Mouse (Mus musculus): ENCODE results near the gene Tmem97. TPM values are rescaled to one million over a fixed set of nuclear protein-coding genes. Genes with fewer than 3 reads are reported as not detected.
A peak's percentile ranks its signal among the peaks of the same experiment; 100 is the strongest.

The Tmem97 gene
- polyA plus RNA-seq, 1 experiment from 2014 or later, result 75.1 TPM

DNA sequence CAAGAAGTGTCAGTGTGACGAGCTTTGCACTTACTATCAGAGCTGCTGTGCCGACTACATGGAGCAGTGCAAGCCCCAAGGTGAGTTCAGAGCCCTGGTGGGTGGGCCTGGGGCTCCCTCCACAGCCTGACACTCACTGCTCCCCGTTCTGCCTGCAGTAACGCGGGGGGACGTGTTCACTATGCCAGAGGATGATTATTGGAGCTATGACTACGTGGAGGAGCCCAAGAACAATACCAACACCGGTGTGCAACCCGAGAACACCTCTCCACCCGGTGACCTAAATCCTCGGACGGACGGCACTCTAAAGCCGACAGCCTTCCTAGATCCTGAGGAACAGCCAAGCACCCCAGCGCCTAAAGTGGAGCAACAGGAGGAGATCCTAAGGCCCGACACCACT is 51.0 kb downstream of the Tmem97 start:
- DNase-seq (ENCODE audit: low spot score), result no peak
- ATAC-seq (ENCODE audit: insufficient read depth, low FRiP score, low TSS enrichment), result no peak
- no peaks in the 10 kb centered on the region for H3K9me3 ChIP-seq (ENCODE audit: control insufficient read depth, low read length)
- no peak overlapping the region; the same call in 1 of the 2 replicates for H3K9ac ChIP-seq (ENCODE audit: low read length)
- H3K4me1 ChIP-seq (ENCODE audit: control insufficient read depth, insufficient read depth, low read length), result peaks cover 9% of the 10 kb centered on the region; the same call in 1 of the 2 replicates
- no peaks in the 10 kb centered on the region for H3K36me3 ChIP-seq (ENCODE audit: control insufficient read depth, insufficient read depth, low read length)
- peaks cover 14% of the 10 kb centered on the region for H3K27me3 ChIP-seq (ENCODE audit: control insufficient read depth, insufficient read depth, low read length)
- H3K4me2 ChIP-seq (ENCODE audit: low read depth), result no peak overlapping the region
- 56% methylated on average over 16 of the region's 16 CpGs for WGBS
- H3K27ac ChIP-seq (ENCODE audit: low read depth, low read length), result no peak overlapping the region
- peak overlapping the region; percentile 10; the same call in 1 of the 2 replicates for H3K4me3 ChIP-seq (ENCODE audit: low read depth, low read length)

DNA sequence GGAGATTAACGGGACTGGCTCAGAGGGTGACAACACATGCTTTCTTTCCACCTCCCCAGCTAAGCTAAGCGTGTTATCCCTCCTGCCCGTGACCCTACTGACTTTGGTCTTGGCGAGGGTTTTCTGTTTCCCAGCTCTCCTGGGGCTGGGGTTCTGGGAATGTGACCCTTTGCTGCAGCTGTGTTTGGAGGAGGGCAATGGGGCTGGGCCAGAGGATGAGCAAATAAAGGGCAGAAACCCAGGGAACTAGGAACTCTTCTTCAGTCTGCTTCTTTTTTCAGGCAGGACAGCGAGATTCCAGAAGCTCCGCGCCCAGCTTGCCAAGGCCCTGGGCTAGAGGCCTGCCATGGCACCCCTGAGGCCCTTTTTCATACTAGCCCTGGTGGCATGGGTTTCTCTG is 51.6 kb downstream of the Tmem97 start, which contains the start of gene Vtn:
Gene Vtn, plus strand, starts transcription at position 88 of the 400 bp plus-strand sequence.
- no peaks in the 10 kb centered on the region for H3K9me3 ChIP-seq (ENCODE audit: control insufficient read depth, low read length)
- H3K27ac ChIP-seq (ENCODE audit: low read depth, low read length), result peak within 1 kb of the TSS; percentile 51
- ATAC-seq (ENCODE audit: insufficient read depth, low FRiP score, low TSS enrichment) (no peak), DNase-seq (ENCODE audit: low spot score) (no peak)
- peaks cover 9% of the 10 kb centered on the region; the same call in 1 of the 2 replicates for H3K4me1 ChIP-seq (ENCODE audit: control insufficient read depth, insufficient read depth, low read length)
- H3K9ac ChIP-seq (ENCODE audit: low read length), result peak within 1 kb of the TSS; percentile 69
- H3K36me3 ChIP-seq (ENCODE audit: control insufficient read depth, insufficient read depth, low read length), result no peaks in the 10 kb centered on the region
- peak within 1 kb of the TSS; percentile 76 for H3K4me3 ChIP-seq (ENCODE audit: low read depth, low read length)
- peaks cover 19% of the 10 kb centered on the region for H3K27me3 ChIP-seq (ENCODE audit: control insufficient read depth, insufficient read depth, low read length)
- 54% methylated on average over 7 of the region's 7 CpGs for WGBS
- H3K4me2 ChIP-seq (ENCODE audit: low read depth), result peak within 1 kb of the TSS; percentile 97

DNA sequence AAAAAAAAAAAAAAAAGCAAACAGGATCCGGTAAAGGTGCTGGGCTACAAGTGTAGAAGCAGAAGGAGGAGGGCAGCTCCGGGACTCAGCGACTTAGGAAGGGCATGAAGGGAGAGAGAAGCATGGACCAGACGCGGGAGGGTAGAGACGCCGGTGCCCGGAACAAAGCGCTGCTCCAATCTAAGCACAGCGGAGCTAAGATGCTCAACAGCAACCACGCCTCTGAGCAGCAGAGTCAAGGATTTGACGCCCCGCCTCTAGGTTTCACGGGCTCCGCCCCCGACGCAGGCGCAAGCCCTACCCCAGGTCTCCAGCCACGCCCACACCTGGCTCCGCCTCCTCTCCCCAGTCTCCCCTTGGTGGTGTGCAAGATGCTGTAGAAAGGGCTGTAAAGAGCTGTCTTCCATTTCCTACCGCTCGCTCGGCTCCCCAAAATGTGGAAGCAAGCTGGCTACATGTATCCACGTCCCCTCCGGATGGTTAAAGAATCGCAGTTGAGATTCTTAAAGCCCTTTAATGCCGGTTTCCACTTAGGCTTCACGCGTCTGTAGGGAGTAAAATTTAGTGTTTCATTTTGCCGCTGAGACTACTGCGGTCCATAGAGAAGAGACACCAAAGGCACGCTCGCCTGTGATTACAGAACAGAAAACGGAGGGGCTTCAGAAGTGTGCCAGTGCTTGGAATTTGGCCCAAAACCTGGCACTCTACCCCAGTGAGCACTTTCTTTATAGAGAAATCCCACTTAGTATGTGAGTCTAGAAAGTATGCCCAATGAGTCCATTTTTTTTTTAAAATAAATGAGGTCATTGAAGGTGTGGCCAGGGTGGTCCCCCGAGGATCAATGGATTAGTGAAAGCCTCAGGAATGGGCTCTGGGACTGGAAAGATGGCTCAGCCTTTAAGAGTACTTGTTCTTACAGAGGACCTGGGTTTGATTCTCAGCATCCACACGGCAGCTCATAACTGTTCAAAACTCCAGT is 52.7 kb downstream of the Tmem97 start, which contains the start of gene Sarm1:
Gene Sarm1, minus strand, starts transcription at position 211 of the 979 bp plus-strand sequence.
- H3K4me3 ChIP-seq (ENCODE audit: low read depth, low read length), result peak within 1 kb of the TSS; percentile 76

DNA sequence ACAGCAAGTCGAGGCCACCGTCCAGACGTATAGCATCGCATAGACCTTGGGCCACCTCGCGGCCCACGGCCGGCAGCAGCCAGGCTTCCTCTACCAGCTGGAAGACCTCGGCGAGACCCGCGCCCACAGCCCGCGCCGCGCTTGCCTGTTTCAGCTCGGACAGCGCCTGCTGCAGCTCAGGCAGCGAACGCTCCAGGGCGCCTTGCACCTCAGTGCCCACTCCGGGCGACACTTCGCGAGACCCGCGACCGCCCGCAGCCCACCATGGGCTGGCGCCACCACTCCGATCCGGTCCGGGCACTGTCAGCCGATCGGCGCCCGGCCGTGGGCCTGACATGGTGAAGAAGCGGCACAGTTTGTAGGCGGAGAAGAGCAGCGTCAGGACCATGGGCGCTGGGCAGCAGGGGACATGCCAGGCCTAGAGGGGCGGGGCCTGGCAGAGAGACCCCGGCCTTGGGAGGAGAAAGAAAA is 53.5 kb downstream of the Tmem97 start:
- H3K36me3 ChIP-seq (ENCODE audit: control insufficient read depth, insufficient read depth, low read length), result no peaks in the 10 kb centered on the region
- peak overlapping the region; percentile 69 for H3K9ac ChIP-seq (ENCODE audit: low read length)
- peak overlapping the region; percentile 76 for H3K4me3 ChIP-seq (ENCODE audit: low read depth, low read length)
- DNase-seq (ENCODE audit: low spot score), result peak; percentile 56
- peak overlapping the region; percentile 97 for H3K4me2 ChIP-seq (ENCODE audit: low read depth)
- ATAC-seq (ENCODE audit: insufficient read depth, low FRiP score, low TSS enrichment), result peak; percentile 77
- under 1% methylated on average over 44 of the region's 44 CpGs for WGBS
- peaks cover 9% of the 10 kb centered on the region; the same call in 1 of the 2 replicates for H3K4me1 ChIP-seq (ENCODE audit: control insufficient read depth, insufficient read depth, low read length)
- H3K27me3 ChIP-seq (ENCODE audit: control insufficient read depth, insufficient read depth, low read length), result peaks cover 19% of the 10 kb centered on the region
- H3K27ac ChIP-seq (ENCODE audit: low read depth, low read length), result peak overlapping the region; percentile 51
- no peaks in the 10 kb centered on the region for H3K9me3 ChIP-seq (ENCODE audit: control insufficient read depth, low read length)

More for the DNA sequence above, 52.7 kb downstream of the Tmem97 start, which contains the start of gene Sarm1:
- peak within 1 kb of the TSS; percentile 97 for H3K4me2 ChIP-seq (ENCODE audit: low read depth)
- peak; percentile 96 for ATAC-seq (ENCODE audit: insufficient read depth, low FRiP score, low TSS enrichment)
- H3K9ac ChIP-seq (ENCODE audit: low read length), result peak within 1 kb of the TSS; percentile 69
- no peaks in the 10 kb centered on the region for H3K9me3 ChIP-seq (ENCODE audit: control insufficient read depth, low read length)
- 3% methylated on average over 35 of the region's 36 CpGs for WGBS
- H3K27me3 ChIP-seq (ENCODE audit: control insufficient read depth, insufficient read depth, low read length), result peaks cover 19% of the 10 kb centered on the region
- no peaks in the 10 kb centered on the region for H3K36me3 ChIP-seq (ENCODE audit: control insufficient read depth, insufficient read depth, low read length)
- peak; percentile 98 for DNase-seq (ENCODE audit: low spot score)
- peak within 1 kb of the TSS; percentile 51 for H3K27ac ChIP-seq (ENCODE audit: low read depth, low read length)
- H3K4me1 ChIP-seq (ENCODE audit: control insufficient read depth, insufficient read depth, low read length), result peaks cover 9% of the 10 kb centered on the region; the same call in 1 of the 2 replicates

DNA sequence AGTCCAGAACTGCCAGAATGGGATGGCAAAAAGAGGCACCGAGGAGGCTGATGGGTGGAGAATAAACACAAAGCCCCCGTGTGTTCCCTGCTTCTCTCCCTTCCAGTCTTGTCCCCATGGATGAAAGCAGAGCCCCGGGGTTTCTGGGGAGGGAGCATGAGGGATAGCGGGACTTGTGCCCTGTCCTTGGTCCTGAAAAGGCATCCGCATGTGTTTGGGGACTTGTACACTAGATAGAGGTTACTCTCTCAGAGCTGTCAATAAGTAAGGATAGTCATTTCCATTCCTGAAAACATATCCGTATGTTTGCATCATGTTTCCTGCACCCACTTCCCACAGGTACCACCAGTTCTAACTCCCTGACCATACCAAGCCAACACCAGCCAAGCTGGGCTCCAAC is 54.7 kb downstream of the Tmem97 start:
- peak; percentile 55 for DNase-seq (ENCODE audit: low spot score)
- H3K4me1 ChIP-seq (ENCODE audit: control insufficient read depth, insufficient read depth, low read length), result peaks cover 9% of the 10 kb centered on the region; the same call in 1 of the 2 replicates
- H3K27ac ChIP-seq (ENCODE audit: low read depth, low read length), result no peak overlapping the region
- H3K4me3 ChIP-seq (ENCODE audit: low read depth, low read length), result no peak overlapping the region; the same call in 1 of the 2 replicates
- no peaks in the 10 kb centered on the region for H3K36me3 ChIP-seq (ENCODE audit: control insufficient read depth, insufficient read depth, low read length)
- WGBS, result 7% methylated on average over 6 of the region's 6 CpGs
- H3K9ac ChIP-seq (ENCODE audit: low read length), result no peak overlapping the region
- H3K9me3 ChIP-seq (ENCODE audit: control insufficient read depth, low read length), result no peaks in the 10 kb centered on the region
- ATAC-seq (ENCODE audit: insufficient read depth, low FRiP score, low TSS enrichment), result no peak
- peak overlapping the region; percentile 97 for H3K4me2 ChIP-seq (ENCODE audit: low read depth)
- H3K27me3 ChIP-seq (ENCODE audit: control insufficient read depth, insufficient read depth, low read length), result peaks cover 28% of the 10 kb centered on the region

Other genes starting within 250 kb of the Tmem97 start
- 48.0 and 52.7 TPM in 2 replicates for gene Spag5, start 249.2 kb downstream of the Tmem97 start, polyA plus RNA-seq (2014; fragmentation: Nextera tagmentation; extraction: Ambion mirVana)
- 3.0 and 4.0 TPM in 2 replicates for gene Aldoc, start 227.8 kb downstream of the Tmem97 start, polyA plus RNA-seq (2014; fragmentation: Nextera tagmentation; extraction: Ambion mirVana)
- gene Pigs, start 222.4 kb downstream of the Tmem97 start, polyA plus RNA-seq (2014; fragmentation: Nextera tagmentation; extraction: Ambion mirVana), result 65.5 and 72.3 TPM in 2 replicates
- gene Unc119, start 207.3 kb downstream of the Tmem97 start, polyA plus RNA-seq (2014; fragmentation: Nextera tagmentation; extraction: Ambion mirVana), result 69.3 and 74.6 TPM in 2 replicates
- not detected in 2 replicates for gene Foxn1, start 164.2 kb downstream of the Tmem97 start, polyA plus RNA-seq (2014; fragmentation: Nextera tagmentation; extraction: Ambion mirVana)
- gene Slc13a2, start 128.6 kb downstream of the Tmem97 start, polyA plus RNA-seq (2014; fragmentation: Nextera tagmentation; extraction: Ambion mirVana), result not detected in 2 replicates
- gene Slc46a1, start 85.1 kb downstream of the Tmem97 start, polyA plus RNA-seq (2014; fragmentation: Nextera tagmentation; extraction: Ambion mirVana), result 17.6 and 19.6 TPM in 2 replicates
- 17.4 and 21.8 TPM in 2 replicates for gene Sarm1, start 53.0 kb downstream of the Tmem97 start, polyA plus RNA-seq (2014; fragmentation: Nextera tagmentation; extraction: Ambion mirVana)
- 67.8 and 68.7 TPM in 2 replicates for gene Vtn, start 51.7 kb downstream of the Tmem97 start, polyA plus RNA-seq (2014; fragmentation: Nextera tagmentation; extraction: Ambion mirVana)
- gene Sebox, start 47.3 kb downstream of the Tmem97 start, polyA plus RNA-seq (2014; fragmentation: Nextera tagmentation; extraction: Ambion mirVana), result not detected in 2 replicates
- 81.8 and 87.3 TPM in 2 replicates for gene Tmem199, start 38.6 kb downstream of the Tmem97 start, polyA plus RNA-seq (2014; fragmentation: Nextera tagmentation; extraction: Ambion mirVana)
- 156 and 158 TPM in 2 replicates for gene Poldip2, start 38.6 kb downstream of the Tmem97 start, polyA plus RNA-seq (2014; fragmentation: Nextera tagmentation; extraction: Ambion mirVana)
- 70.0 and 71.2 TPM in 2 replicates for gene Tnfaip1, start 14.4 kb downstream of the Tmem97 start, polyA plus RNA-seq (2014; fragmentation: Nextera tagmentation; extraction: Ambion mirVana)
- 99.7 and 110 TPM in 2 replicates for gene Ift20, start 14.4 kb downstream of the Tmem97 start, polyA plus RNA-seq (2014; fragmentation: Nextera tagmentation; extraction: Ambion mirVana)
- gene Nlk, start 146.6 kb upstream of the Tmem97 start, polyA plus RNA-seq (2014; fragmentation: Nextera tagmentation; extraction: Ambion mirVana), result 25.3 and 26.9 TPM in 2 replicates
- 37.5 and 38.9 TPM in 2 replicates for gene Ccnq, start 201.0 kb upstream of the Tmem97 start, polyA plus RNA-seq (2014; fragmentation: Nextera tagmentation; extraction: Ambion mirVana)